Mouse (Mus musculus) heart, adult 2 months (tissue): ENCODE results near the gene Arhgap1. TPM values are rescaled to one million over a fixed set of nuclear protein-coding genes. Genes with fewer than 3 reads are reported as not detected.

Experiments
- DNase-seq, 2 experiments: peaks; one replicate each; pipeline ENCODE4 v3.0.0; 2021
- H3K27ac ChIP-seq: fragments of 200-600 bp; 2 replicates; pipeline ENCODE4 v1.8.1; 2022
- H3K27me3 ChIP-seq: fragments of 200-500 bp; 2 replicates; pipeline ENCODE4 v1.6.1; 2012; ENCODE audit warnings: mild to moderate bottlenecking, low read length, inconsistent platforms, mixed read lengths; ENCODE audit not compliant: control insufficient read depth, insufficient read depth
- H3K36me3 ChIP-seq: fragments of 200-500 bp; 2 replicates; pipeline ENCODE4 v1.6.1; 2012; ENCODE audit warnings: low read length, inconsistent platforms; ENCODE audit not compliant: control insufficient read depth, insufficient read depth
- H3K4me1 ChIP-seq: fragments of 200-500 bp; 2 replicates; pipeline ENCODE4 v1.6.1; 2011; ENCODE audit warnings: low read length; ENCODE audit not compliant: control insufficient read depth, insufficient read depth
- H3K4me3 ChIP-seq: fragments of 200-600 bp; 2 replicates; pipeline ENCODE4 v1.8.1; 2022
- H3K79me2 ChIP-seq: fragments of 200-500 bp; replicated peaks from 2 replicates; pipeline ENCODE4 v1.6.1; 2012; ENCODE audit warnings: mild to moderate bottlenecking, inconsistent platforms, low read length, moderate library complexity, mixed read lengths; ENCODE audit not compliant: control insufficient read depth, insufficient read depth
- H3K9ac ChIP-seq: fragments of 200-500 bp; 2 replicates; pipeline ENCODE4 v1.6.1; 2012; ENCODE audit warnings: low read depth, mild to moderate bottlenecking, control low read depth, inconsistent platforms, low read length, mixed read lengths
- CTCF ChIP-seq: fragments of 200-600 bp; IDR thresholded peaks from 2 replicates; pipeline ENCODE4 v1.8.1; 2022; ENCODE audit warnings: antibody characterized with exemption, mild to moderate bottlenecking, moderate library complexity
- EP300 ChIP-seq: fragments of 200-500 bp; IDR thresholded peaks from 2 replicates; pipeline ENCODE4 v1.6.1; 2011; ENCODE audit warnings: low read depth, low read length, control low read depth; ENCODE audit not compliant: insufficient read depth
- POLR2A ChIP-seq: fragments of 200-500 bp; IDR thresholded peaks from 2 replicates; pipeline ENCODE4 v1.6.1; 2011; ENCODE audit warnings: mild to moderate bottlenecking, low read depth, low read length, control low read depth; ENCODE audit not compliant: insufficient read depth
- WGBS: fragments of 180-500 bp; shearing (Covaris S2); methylation state at CpG from one replicate; pipeline ENCODE4 v1.1.7; 2018; 5-methylcytosine and 5-hydroxymethylcytosine counted together
- intact Hi-C: fragments of 180-260 bp; cut with DNase I; formaldehyde crosslinking; loops from one replicate; pipeline ENCODE4 v1.15.1; 2025
- polyA plus RNA-seq: library from polyadenylated mRNA; depleted of rRNA; stranded (reverse); fragments of >200 nt; gene quantifications from 2 replicates; pipeline ENCODE4 v1.2.3, GENCODE M21; 2012; rRNA removed
- total RNA-seq, 2 experiments: library from RNA; stranded (reverse); gene quantifications; 2 replicates each; pipeline ENCODE4 v1.2.3; 2021

Arhgap1 gene
- total and polyA plus RNA-seq, 3 experiments: 18.6 to 39.0 (median 20.7) TPM

- H3K27ac ChIP-seq: no peak overlapping the region
- intact Hi-C loops: no loop called here
- H3K36me3 ChIP-seq: no peaks in the 10 kb centered on the region
- 97% methylated on average over 1 of the region's 1 CpGs for WGBS
- no peaks in the 10 kb centered on the region for H3K27me3 ChIP-seq
- no peak for DNase-seq
- H3K4me3 ChIP-seq: no peak overlapping the region
- no peak overlapping the region for H3K9ac ChIP-seq
- TF ChIP-seq EP300: no peak
- TF ChIP-seq POLR2A: no peak
- no peak for TF ChIP-seq CTCF
- peaks cover 2% of the 10 kb centered on the region for H3K79me2 ChIP-seq
- no peaks in the 10 kb centered on the region for H3K4me1 ChIP-seq
Measured at GRCm38 (mm10) chr2:91714921-91715320, 65.3 kb downstream of the Arhgap1 start.

- TF ChIP-seq EP300: no peak
- Histone ChIP-seq H3K9ac (no peak overlapping the region), H3K27me3 (no peaks in the 10 kb centered on the region), H3K4me3 (no peak overlapping the region), H3K27ac (no peak overlapping the region), H3K79me2 (no peaks in the 10 kb centered on the region), H3K4me1 (no peaks in the 10 kb centered on the region), H3K36me3 (no peaks in the 10 kb centered on the region)
- WGBS: 71% methylated on average over 6 of the region's 6 CpGs
- DNase-seq: no peak
- intact Hi-C loops: no loop called here
Measured at GRCm38 (mm10) chr2:91718276-91718675, 68.6 kb downstream of the Arhgap1 start.

Other genes starting within 250 kb of the Arhgap1 start
- 10 to 100 TPM in 1 of 2 experiments, 1 to 10 TPM in 1; 8.4 to 13.2 TPM for gene 1110051M20Rik, start 205.2 kb upstream of the Arhgap1 start, total RNA-seq
- 14.7 and 18.4 TPM in 2 replicates for gene 1110051M20Rik, start 205.2 kb upstream of the Arhgap1 start, polyA plus RNA-seq
- 10 to 100 TPM; 10.6 to 12.3 TPM for gene Lrp4, start 192.3 kb upstream of the Arhgap1 start, total RNA-seq
- 3.8 and 6.7 TPM in 2 replicates for gene Lrp4, start 192.3 kb upstream of the Arhgap1 start, polyA plus RNA-seq
- 10 to 100 TPM; 47.1 to 52.2 TPM for gene Ckap5, start 123.1 kb upstream of the Arhgap1 start, total RNA-seq
- gene Ckap5, start 123.1 kb upstream of the Arhgap1 start, polyA plus RNA-seq: 7.4 and 16.9 TPM in 2 replicates
- not detected for gene F2, start 13.4 kb upstream of the Arhgap1 start, total RNA-seq
- 0.53 TPM in 1 of 2 replicates, not detected in the other for gene F2, start 13.4 kb upstream of the Arhgap1 start, polyA plus RNA-seq
- gene Zfp408, start 69 bp upstream of the Arhgap1 start, total RNA-seq: 1 to 10 TPM; 4.0 to 4.2 TPM
- gene Zfp408, start 69 bp upstream of the Arhgap1 start, polyA plus RNA-seq: 5.3 and 6.2 TPM in 2 replicates
- 10 to 100 TPM; 43.1 to 54.1 TPM for gene Atg13, start 60.7 kb downstream of the Arhgap1 start, total RNA-seq
- gene Atg13, start 60.7 kb downstream of the Arhgap1 start, polyA plus RNA-seq: 66.4 and 87.7 TPM in 2 replicates
- gene Harbi1, start 61.0 kb downstream of the Arhgap1 start, total RNA-seq: 1 to 10 TPM; 7.1 to 8.5 TPM
- 3.2 and 3.9 TPM in 2 replicates for gene Harbi1, start 61.0 kb downstream of the Arhgap1 start, polyA plus RNA-seq
- 10 to 100 TPM; 14.7 to 15.3 TPM for gene Ambra1, start 80.3 kb downstream of the Arhgap1 start, total RNA-seq
- gene Ambra1, start 80.3 kb downstream of the Arhgap1 start, polyA plus RNA-seq: 12.7 and 15.4 TPM in 2 replicates